Mouse (Mus musculus) forebrain, embryonic 14.5 days (tissue): Measurements from ENCODE around the gene Setd1b. TPM values are rescaled to one million over a fixed set of nuclear protein-coding genes. Genes with fewer than 3 reads are reported as not detected.

Source experiments
- ATAC-seq: fragments of 200-750 bp; cut with Nextera tagmentation; 2 replicates; pipeline ENCODE4 v1.8.0; 2017; ENCODE audit warnings: mild to moderate bottlenecking, moderate library complexity
- DNase-seq: peaks from one replicate; pipeline ENCODE4 v3.0.0-alpha.2; 2015; ENCODE audit warnings: low spot score
- H3K27ac ChIP-seq: fragments of 300-500 bp; sonication (generic); 2 replicates; pipeline ENCODE4 v1.5.1; 2014; ENCODE audit warnings: low read depth, mild to moderate bottlenecking, control low read depth, low read length, moderate library complexity
- H3K27me3 ChIP-seq: fragments of 300-500 bp; sonication (generic); replicated peaks from 2 replicates; pipeline ENCODE4 v1.6.1; 2014; ENCODE audit warnings: low read length, control low read depth, mixed read lengths; ENCODE audit not compliant: control insufficient read depth, insufficient read depth
- H3K36me3 ChIP-seq: fragments of 300-500 bp; sonication (generic); 2 replicates; pipeline ENCODE4 v1.6.1; 2014; ENCODE audit warnings: low read length, control low read depth; ENCODE audit not compliant: control insufficient read depth, insufficient read depth
- H3K4me1 ChIP-seq: fragments of 300-500 bp; sonication (generic); 2 replicates; pipeline ENCODE4 v1.6.1; 2014; ENCODE audit warnings: antibody characterized with exemption, low read length, control low read depth; ENCODE audit not compliant: control insufficient read depth, insufficient read depth
- H3K4me2 ChIP-seq: fragments of 300-500 bp; sonication (generic); 2 replicates; pipeline ENCODE4 v1.6.1; 2014; ENCODE audit warnings: mild to moderate bottlenecking, control low read depth, low read length
- H3K4me3 ChIP-seq: fragments of 300-500 bp; sonication (generic); 2 replicates; pipeline ENCODE4 v1.5.1; 2014; ENCODE audit warnings: low read depth, low read length, control low read depth
- H3K9ac ChIP-seq: fragments of 300-500 bp; sonication (generic); 2 replicates; pipeline ENCODE4 v1.6.1; 2014; ENCODE audit warnings: mild to moderate bottlenecking, low read length, control low read depth, moderate library complexity
- H3K9me3 ChIP-seq: fragments of 300-500 bp; sonication (generic); replicated peaks from 2 replicates; pipeline ENCODE4 v1.6.1; 2016; ENCODE audit warnings: low read length, control low read depth, mixed read lengths; ENCODE audit not compliant: control insufficient read depth
- WGBS: fragments of 180-500 bp; shearing (Covaris S2); extraction: QIAGEN DNeasy Blood & Tissue Kit; methylation state at CpG from one replicate; pipeline ENCODE4 v1.1.7; 2014; 5-methylcytosine and 5-hydroxymethylcytosine counted together
- polyA plus RNA-seq: library from polyadenylated mRNA; unstranded; fragments of >200 nt; fragmentation: Nextera tagmentation; extraction: Ambion mirVana; gene quantifications from 2 replicates; pipeline ENCODE4 v1.2.1, GENCODE M21; 2014

Setd1b gene
- 8.6 and 11.6 TPM in 2 replicates for polyA plus RNA-seq

DNA sequence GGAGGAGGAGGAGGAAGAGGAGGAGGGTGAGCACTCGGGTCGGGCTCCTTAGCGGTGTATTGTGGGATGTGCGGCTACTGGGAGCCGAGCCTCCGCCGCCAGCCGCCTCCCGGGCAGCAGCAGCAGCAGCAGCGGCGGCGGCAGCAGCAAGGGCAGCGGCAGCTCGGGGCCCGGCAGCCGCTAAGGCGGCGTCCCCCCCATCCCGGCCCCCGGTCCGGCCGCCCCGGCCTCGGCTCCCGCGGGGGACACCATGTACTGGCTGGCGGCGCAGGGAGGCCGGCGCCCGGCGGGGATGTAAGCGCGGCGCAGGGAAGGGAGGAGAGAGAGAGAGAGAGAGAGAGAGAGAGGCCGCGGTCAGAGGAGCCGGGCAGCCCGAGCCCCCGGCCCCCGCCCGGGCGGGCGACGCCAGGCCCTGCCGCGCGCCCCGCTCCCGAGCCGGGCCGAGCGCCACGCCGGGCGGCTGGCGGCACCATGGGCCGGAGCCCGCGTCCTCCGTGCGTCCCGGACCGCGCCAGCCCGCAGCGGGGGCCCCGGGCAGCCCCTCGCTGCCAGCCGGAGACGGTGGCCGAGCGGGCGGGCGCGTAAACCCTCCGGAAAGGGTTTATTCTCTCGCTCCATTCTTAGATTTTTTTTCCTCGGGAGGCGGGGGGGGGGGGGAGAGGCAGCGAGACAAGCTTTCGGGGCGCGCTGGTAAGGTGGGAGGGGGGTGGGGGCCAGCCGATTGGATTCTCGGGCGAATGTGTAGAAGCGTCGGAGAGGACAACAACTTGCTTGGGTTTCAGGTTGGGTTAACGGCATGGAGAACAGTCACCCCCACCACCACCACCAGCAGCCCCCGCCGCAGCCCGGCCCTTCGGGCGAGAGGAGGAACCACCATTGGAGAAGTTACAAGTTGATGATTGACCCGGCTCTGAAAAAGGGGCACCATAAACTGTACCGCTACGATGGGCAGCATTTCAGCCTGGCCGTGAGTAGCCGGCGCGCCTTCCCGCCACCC is at the start of gene Setd1b:
Gene Setd1b (plus strand): TSS at position 33 of the 997 bp plus-strand sequence.
- Histone ChIP-seq H3K36me3 (peaks cover 25% of the 10 kb centered on the region), H3K4me2 (peak within 1 kb of the TSS; percentile 90), H3K27ac (peak within 1 kb of the TSS; percentile 100), H3K4me1 (peaks cover 22% of the 10 kb centered on the region), H3K27me3 (no peaks in the 10 kb centered on the region), H3K9ac (peak within 1 kb of the TSS; percentile 100), H3K4me3 (peak within 1 kb of the TSS; percentile 94), H3K9me3 (no peaks in the 10 kb centered on the region)
- DNase-seq (peak; percentile 79), ATAC-seq (peak; percentile 33; the same call in 1 of the 2 replicates)
- WGBS: under 1% methylated on average over 55 of the region's 103 CpGs

- Histone ChIP-seq H3K4me1 (no peaks in the 10 kb centered on the region), H3K4me2 (no peak overlapping the region), H3K27ac (no peak overlapping the region), H3K36me3 (no peaks in the 10 kb centered on the region), H3K4me3 (no peak overlapping the region), H3K9ac (no peak overlapping the region), H3K27me3 (no peaks in the 10 kb centered on the region), H3K9me3 (no peaks in the 10 kb centered on the region)
- no peak for DNase-seq
- 87% methylated on average over 14 of the region's 14 CpGs for WGBS
- no peak for ATAC-seq
Measured at GRCm38 (mm10) chr5:123093077-123093633, 48.8 kb upstream of the Setd1b start.

- Histone ChIP-seq H3K9ac (no peak overlapping the region; the same call in 1 of the 2 replicates), H3K27ac (no peak overlapping the region), H3K36me3 (no peaks in the 10 kb centered on the region), H3K4me2 (no peak overlapping the region), H3K4me1 (no peaks in the 10 kb centered on the region), H3K4me3 (no peak overlapping the region), H3K27me3 (no peaks in the 10 kb centered on the region), H3K9me3 (no peaks in the 10 kb centered on the region)
- 75% methylated on average over 25 of the region's 25 CpGs for WGBS
- DNase-seq (peak; percentile 62), ATAC-seq (no peak)
Measured at GRCm38 (mm10) chr5:123094238-123094991, 47.6 kb upstream of the Setd1b start.

DNA sequence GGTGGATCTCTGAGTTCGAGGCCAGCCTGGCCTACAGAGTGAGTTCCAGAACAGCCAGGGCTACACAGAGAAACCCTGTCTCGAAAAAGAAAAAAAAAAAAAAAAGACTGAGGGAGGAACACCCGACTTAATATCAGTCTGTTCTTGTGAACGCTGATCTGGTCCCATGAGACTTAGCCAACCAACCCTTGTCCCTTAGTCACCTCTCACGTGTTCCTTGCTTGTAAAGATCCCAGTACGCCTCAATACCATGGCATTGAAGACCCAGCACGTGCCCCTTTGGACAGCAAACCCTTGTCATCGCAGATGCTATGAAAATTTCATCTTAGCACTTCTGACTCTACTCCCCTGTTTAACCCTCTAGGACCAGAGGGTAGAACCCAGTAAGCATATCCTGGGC is 45.7 kb upstream of the Setd1b start:
- Histone ChIP-seq H3K4me1 (no peaks in the 10 kb centered on the region), H3K9me3 (no peaks in the 10 kb centered on the region), H3K9ac (no peak overlapping the region), H3K4me2 (no peak overlapping the region), H3K27ac (no peak overlapping the region), H3K36me3 (no peaks in the 10 kb centered on the region), H3K27me3 (no peaks in the 10 kb centered on the region), H3K4me3 (no peak overlapping the region)
- WGBS: 92% methylated on average over 8 of the region's 8 CpGs
- no peak for ATAC-seq
- no peak for DNase-seq

DNA sequence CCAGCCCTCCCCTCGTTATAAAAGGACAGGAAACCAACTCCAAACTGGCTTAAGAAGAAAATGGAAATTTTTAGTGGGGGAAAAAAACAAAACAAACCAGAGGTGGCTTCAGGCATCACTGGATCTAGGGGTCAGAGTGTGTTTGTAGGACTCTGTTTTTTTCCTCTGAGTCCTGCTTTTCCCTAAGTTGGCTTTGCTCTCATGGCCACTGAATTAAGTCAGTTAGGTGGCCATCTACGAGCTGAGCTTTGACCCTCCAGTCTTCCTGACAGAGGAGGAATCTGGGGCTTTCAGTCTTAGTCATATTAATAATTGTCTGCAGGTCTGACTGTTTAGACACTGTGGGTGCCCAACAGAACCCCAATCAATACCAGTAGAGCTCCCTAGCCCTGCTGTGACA is 43.5 kb upstream of the Setd1b start:
- no peak overlapping the region for H3K9ac ChIP-seq
- no peak overlapping the region for H3K4me3 ChIP-seq
- H3K4me1 ChIP-seq: no peaks in the 10 kb centered on the region
- no peak overlapping the region for H3K4me2 ChIP-seq
- no peaks in the 10 kb centered on the region for H3K9me3 ChIP-seq
- 0 out of 2 replicates have a peak, but pooled peaks cover 3% of the 10 kb centered on the region for H3K36me3 ChIP-seq
- DNase-seq (no peak), ATAC-seq (no peak)
- WGBS: 67% methylated on average over 2 of the region's 2 CpGs
- no peaks in the 10 kb centered on the region for H3K27me3 ChIP-seq
- H3K27ac ChIP-seq: no peak overlapping the region

DNA sequence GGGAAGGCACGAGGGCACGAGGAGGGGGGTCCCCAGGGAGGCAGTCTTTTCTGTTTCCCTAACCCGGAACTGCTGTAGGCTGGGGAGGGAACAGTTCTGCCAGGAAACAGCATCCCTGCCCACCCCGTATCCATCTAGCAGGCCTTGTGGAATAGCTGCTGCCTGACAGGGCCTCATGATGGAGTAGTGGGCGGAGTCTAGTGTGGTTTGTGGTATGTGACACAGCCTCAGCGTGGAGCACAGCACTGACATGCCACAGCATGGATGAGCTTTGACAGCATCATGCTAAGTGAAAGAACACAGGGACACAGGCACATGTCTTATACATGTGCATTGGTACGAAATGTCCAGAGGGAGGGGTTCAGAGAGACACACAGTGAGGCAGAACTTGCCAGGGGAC is 39.6 kb upstream of the Setd1b start:
- Histone ChIP-seq H3K36me3 (0 out of 2 replicates have a peak, but pooled peaks cover 3% of the 10 kb centered on the region), H3K4me3 (no peak overlapping the region), H3K4me1 (no peaks in the 10 kb centered on the region), H3K27me3 (no peaks in the 10 kb centered on the region), H3K9me3 (no peaks in the 10 kb centered on the region), H3K9ac (no peak overlapping the region), H3K27ac (no peak overlapping the region), H3K4me2 (no peak overlapping the region)
- DNase-seq (no peak), ATAC-seq (no peak)
- 80% methylated on average over 7 of the region's 7 CpGs for WGBS

GRCm38 (mm10) chr5:123103556-123103955 is 38.4 kb upstream of the Setd1b start:
- Histone ChIP-seq H3K27ac (no peak overlapping the region), H3K36me3 (0 out of 2 replicates have a peak, but pooled peaks cover 3% of the 10 kb centered on the region), H3K4me3 (no peak overlapping the region), H3K9ac (no peak overlapping the region), H3K27me3 (no peaks in the 10 kb centered on the region), H3K9me3 (no peaks in the 10 kb centered on the region), H3K4me1 (no peaks in the 10 kb centered on the region), H3K4me2 (no peak overlapping the region)
- no peak for ATAC-seq
- 91% methylated on average over 8 of the region's 8 CpGs for whole genome bisulfite sequencing
- no peak for DNase-seq

GRCm38 (mm10) chr5:123104769-123105168 is 37.2 kb upstream of the Setd1b start:
- no peak overlapping the region for H3K4me2 ChIP-seq
- H3K36me3 ChIP-seq: 0 out of 2 replicates have a peak, but pooled peaks cover 3% of the 10 kb centered on the region
- WGBS: 83% methylated on average over 6 of the region's 6 CpGs
- H3K4me3 ChIP-seq: no peak overlapping the region
- no peaks in the 10 kb centered on the region for H3K9me3 ChIP-seq
- peaks cover 7% of the 10 kb centered on the region for H3K4me1 ChIP-seq
- DNase-seq: no peak
- no peak overlapping the region for H3K27ac ChIP-seq
- no peak for ATAC-seq
- H3K9ac ChIP-seq: no peak overlapping the region
- H3K27me3 ChIP-seq: no peaks in the 10 kb centered on the region
